Mouse (Mus musculus) cerebral cortex, adult 2 months (tissue): ENCODE data around the gene Bcas2.

ENCODE experiments used
- WGBS: fragments of 180-500 bp; shearing (Covaris S2); methylation state at CpG from one replicate; pipeline ENCODE4 v1.1.7; 2018; 5-methylcytosine and 5-hydroxymethylcytosine counted together

Bcas2 gene

DNA sequence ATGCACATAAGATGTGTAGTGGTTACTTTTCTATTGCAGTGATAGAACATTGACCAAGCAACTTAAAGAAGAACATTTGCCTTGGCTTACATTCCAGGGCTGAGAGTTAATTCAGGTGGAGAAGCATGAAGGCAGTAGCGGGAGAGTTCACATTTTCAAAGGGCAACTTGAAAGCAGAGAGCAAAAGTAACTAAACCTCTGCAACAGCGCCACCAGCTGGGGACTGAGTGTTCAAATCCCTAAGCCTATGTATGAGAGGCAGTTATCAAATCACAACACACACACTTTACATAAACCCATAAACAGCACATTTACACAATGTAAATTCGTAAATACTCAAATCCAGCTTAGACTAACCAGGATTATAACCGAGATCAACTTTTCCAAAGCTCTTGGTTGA lies 1.7 kb upstream of the Bcas2 start:
- WGBS: 12% methylated on average over 4 of the region's 4 CpGs

DNA sequence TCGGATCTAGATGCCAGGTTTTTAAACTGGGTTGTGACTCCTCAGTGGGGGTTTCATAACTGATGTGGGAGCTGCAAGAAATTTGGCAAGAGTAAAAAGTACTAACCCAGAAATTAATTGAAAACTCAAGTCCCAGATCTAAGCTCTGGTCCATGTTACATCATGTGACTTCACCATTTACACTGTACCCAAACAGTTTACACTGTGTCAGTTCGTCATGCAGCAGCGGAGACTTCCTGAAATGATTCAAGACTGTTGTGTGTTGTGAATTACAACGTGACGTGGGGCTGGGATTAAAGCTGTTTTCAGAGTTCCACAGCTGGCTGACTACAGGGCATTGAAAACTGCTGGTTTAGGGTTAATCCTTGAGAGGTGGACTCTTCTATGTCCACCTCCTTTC lies 1.2 kb downstream of the Bcas2 start:
- WGBS: 19% methylated on average over 5 of the region's 5 CpGs

DNA sequence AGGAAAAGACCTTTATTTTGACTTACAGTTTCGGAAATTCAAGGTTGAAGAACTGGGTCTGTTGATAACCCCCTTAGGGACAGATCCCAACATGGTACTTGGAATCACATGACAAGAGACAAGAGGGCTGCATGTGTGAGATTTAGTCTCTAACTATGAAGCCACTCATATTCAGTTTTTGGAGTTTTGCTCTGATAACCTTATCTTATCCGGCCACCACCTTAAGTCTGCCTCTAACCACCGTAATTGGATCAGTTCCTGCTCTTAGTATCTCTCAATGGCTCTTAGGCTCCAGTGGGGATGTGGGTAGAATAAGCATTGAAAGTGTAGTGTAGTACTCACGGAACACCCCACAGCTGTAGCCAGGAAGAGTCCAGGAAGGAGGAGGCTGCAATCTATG lies 5.3 kb downstream of the Bcas2 start:
- 95% methylated on average over 4 of the region's 4 CpGs for WGBS

DNA sequence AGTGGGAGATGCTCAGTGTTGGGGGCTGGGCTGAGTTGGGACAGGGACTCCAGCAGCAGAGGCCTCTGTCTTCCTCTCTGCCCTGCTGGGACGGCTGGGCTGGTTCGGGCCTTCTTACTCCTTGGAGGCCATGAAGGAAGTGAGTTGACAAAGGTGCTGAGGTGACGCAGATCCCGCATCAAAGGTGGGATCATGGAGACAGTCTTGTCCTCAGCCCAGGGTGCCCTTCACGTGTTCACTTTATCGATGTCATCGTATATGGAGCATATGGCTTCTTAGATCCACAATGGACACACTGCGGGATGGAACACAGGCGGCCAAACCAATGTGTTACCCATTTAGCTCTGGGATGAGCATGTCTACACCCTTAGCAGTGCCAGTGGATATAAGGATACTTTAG lies 8.1 kb downstream of the Bcas2 start:
- 91% methylated on average over 9 of the region's 9 CpGs for whole genome bisulfite sequencing

DNA sequence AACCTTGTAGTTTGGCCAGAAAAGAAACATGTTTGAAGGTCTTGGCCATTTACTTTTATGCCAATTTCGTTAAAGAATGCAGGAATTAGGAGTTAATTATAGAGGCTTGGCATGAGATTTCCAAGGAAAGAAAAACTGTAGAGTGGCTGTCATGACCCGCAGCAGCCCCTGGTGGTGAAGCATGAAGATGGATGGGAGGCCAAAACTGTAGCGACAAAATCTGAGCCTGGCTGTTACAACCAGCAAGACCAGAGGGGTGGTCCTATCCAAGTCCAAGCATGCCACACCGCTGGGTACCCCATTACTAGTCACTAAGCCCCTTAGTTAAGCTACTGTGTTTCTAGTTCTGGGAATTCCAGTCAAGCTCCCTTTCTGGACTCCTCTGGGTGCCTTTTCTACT lies 9.7 kb downstream of the Bcas2 start:
- WGBS: 62% methylated on average over 4 of the region's 4 CpGs

DNA sequence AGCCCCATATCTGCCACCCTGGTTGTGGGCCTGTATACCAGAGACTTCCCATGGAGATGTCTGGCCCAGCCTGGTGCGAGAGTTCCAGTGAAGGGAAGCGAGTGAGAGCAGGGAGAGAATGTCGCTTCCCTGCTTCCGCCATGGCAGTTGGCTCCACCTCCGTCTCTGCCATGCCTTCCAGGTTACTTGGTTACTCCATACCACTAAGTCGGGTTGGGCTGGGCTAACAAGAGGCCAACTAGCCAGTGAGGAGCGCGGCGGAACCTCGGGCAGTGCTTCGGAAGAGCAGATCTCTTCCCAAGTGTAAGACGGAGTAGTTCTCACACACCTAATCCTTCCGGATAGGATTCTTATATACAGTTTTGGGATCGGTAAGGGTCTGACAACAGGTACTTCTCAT lies 11.4 kb downstream of the Bcas2 start:
- 84% methylated on average over 14 of the region's 14 CpGs for WGBS

DNA sequence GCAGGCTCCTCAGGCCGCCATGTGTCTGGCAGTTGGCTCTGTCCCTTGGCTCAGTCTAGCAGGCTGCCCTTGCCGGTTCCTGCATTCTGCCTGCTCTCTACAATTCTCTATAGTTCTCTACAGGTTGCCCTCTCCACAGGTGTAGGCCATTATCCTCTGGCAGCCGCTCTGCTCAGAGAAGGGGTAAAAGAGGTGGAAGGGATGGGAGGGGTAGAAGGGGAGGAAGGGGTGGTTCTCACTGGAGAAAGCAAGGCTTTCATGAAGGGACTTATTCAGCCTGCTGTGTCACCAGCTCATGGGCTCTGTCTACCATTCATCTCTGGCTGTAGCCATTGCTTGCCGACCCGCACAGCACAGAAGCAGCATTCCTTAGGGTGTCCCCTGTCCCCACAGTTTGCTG lies 17.0 kb downstream of the Bcas2 start:
- 59% methylated on average over 5 of the region's 5 CpGs for WGBS

DNA sequence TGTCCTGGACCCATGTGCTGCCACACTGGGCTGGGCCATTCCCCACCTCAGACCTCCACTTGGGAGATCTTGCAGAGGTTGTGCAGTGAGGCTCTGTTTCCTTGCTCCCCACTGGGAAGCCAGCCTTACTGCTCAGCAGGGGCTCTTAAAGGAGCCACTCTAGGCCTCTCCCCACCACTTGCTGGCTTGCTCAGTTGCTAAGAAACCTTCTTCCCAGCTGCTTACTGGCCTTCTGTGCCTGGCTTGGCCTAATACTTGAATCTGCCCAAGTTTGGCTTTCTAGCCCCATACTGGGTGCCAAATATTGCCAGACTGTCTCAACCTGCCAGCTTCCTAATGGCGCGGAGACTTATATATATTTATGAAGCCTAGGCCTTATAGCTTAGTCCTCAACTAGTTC lies 17.4 kb downstream of the Bcas2 start:
- 92% methylated on average over 2 of the region's 2 CpGs for WGBS

DNA sequence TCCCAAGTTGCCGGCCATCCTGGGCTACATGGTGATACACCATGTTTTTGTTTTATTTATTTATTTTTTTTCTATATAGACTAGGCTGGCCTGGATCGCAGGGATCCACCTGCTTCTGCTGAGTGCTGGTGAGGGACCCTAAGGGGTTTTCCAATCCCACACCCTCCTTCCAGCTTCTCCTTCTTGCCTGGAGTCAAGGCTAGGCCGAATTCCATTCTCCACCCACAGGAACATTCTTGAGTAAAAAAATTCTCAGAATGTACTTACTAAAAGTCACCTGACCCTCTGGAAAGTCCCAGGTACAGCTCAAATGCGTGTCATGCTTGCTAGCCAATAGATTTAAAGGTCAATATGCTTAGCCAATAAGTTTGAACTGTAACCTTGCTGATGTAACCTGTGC lies 20.7 kb downstream of the Bcas2 start:
- 90% methylated on average over 4 of the region's 4 CpGs for WGBS

DNA sequence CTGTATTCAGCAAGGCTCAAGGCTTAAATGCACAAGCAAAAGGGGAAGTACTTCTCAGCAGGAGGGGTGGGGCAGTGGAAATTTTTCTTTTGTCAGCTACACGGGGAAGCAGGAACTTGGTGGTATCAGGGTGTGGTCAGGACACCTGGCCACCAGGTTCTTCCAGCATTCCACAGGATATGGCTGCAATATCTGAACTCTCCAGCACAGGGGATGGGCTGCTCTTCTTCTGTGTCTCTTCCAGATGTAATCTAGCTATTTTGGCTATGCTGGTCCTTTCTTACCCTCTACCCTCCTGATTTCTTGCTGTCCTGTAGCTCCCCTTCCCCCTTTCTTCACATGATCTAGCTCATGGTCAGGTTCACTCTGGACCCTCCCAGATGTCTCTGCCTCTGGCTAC lies 21.7 kb downstream of the Bcas2 start:
- WGBS: 70% methylated on average over 1 of the region's 1 CpGs

DNA sequence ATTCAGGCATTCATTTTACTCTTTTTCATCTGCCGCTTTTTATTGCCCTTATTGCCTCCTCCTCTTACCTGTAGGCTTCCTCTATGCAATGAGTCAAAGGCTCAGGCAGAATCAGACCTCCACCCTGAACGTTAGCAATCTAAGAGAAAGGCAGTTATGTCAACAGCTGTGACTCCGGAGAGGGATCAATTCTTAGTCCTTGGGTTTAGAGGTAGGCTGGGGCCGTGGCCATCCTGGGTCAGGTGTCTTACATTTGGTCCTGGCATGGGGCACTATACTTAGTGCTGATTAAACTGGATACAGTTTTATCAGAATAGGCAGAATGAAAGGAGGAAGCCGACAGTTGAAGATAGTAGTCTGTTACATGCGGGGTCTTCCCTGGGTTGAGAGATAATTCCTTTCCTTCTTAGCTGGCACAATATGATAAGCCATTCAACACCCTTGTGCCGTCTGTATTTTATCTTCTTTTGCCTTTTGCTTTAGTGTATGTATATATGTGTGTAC lies 24.9 kb downstream of the Bcas2 start:
- WGBS: 89% methylated on average over 7 of the region's 7 CpGs

DNA sequence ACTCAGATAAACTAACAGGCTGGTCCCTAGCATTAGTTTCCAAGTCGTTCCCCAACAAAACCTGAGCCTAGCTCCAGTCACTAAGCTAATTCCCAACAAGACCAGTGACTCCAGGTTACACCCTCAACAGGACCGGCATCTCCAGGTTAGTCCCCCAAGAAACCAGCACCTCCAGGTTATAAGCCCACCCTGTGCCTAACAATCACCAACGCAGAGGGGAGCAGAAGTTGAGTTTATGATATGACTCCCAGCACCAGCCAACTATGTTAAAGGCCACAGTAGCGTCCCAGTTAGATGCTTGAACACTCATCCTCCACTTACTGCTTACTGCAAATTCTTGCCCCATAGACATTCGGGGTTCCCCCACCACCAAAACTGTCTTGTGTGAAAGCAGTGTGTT lies 27.9 kb downstream of the Bcas2 start:
- 95% methylated on average over 5 of the region's 5 CpGs for WGBS

DNA sequence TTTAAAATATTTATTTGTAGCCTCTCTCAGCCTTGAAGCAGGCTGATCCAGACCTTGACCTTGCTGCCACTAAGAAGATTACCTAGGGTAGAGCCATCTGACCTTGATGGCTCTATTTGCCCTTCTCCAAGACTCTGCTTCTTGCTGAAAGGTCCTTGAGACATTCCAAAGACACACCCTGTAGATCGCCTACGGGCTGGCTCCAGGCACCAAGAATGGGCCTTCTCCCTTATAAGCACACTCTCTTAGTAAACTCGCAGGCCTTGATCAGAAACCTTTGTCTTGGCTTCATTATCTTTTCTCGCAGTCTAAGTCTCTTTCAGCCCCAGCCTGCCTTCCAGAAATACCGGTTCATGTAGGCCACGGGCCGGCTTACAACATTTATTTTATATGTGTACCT lies 29.6 kb downstream of the Bcas2 start:
- WGBS: 96% methylated on average over 7 of the region's 7 CpGs

DNA sequence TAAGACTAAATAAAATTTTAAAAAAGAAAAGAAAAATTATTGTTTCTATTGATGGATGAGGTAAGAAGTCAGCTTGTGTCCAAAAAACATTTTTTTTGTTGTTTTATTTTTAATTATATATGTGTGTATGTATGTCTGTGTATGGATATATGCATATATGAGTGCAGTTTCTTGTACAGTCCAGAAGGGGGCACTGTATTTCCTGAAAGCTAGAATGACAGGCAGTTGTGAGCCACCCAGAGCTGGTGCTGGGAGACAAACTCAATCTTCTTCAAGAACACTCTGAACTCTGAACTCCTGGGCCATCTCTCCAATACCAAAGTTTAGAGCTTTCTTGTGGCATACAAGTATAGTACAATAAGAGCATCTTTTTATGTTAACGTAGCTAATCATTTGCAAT lies 32.1 kb downstream of the Bcas2 start:
- 97% methylated on average over 1 of the region's 1 CpGs for WGBS

DNA sequence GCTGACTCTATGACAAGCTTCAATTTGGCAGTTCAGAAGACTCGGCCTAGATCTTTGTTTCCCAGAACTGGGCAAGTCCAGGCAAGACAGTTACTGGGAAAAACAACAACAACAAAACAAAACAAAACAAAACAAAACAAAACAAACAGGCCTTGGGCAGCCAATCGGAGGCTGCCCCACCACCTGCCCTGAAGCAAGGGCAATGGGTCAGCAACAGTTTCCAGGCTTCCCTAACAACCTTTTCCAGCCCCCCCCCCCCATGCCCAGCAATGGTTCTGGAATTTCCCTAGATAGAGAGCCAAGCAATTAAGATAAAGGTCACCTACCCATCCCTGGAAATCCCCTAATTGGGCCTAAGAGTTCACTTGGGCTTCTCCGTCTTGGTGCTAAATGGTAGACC lies 33.0 kb downstream of the Bcas2 start:
- 94% methylated on average over 3 of the region's 3 CpGs for WGBS

DNA sequence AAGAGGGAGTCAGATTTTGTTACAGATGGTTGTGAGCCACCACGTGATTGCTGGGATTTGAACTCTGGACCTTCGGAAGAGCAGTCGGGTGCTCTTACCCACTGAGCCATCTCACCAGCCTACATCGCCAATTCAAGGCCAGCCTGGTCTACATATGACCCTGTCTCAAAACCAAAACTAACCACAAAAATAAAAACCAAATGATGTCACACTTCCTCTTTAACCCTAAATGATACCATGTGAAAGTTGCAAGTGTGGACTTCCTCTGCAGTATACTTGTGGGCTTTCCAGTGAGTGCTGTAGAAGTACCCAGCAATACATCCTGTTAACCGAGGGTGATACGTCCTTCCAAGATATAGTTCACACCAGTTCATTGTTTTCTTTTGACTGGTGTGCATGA lies 34.9 kb downstream of the Bcas2 start:
- WGBS: 86% methylated on average over 6 of the region's 6 CpGs

DNA sequence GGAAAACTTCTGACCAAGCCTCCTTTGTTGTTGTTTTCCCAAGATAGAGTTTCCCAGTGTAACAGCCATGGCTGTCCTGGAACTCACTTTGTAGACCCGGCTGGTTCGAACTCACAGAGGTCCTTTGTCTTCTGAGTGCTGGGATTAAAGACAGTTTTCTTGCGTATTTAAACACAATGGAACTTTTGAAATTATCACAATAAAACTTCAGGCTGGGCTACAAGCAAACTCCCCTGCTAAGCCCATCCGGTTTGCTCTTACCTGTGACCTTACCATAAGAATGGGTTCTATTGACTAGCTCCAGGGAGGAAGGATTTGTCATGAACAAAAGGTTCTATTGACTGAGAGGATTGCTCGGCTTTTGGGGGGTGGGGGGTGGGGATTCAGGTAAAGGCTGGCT lies 36.3 kb downstream of the Bcas2 start:
- 51% methylated on average over 5 of the region's 5 CpGs for WGBS

DNA sequence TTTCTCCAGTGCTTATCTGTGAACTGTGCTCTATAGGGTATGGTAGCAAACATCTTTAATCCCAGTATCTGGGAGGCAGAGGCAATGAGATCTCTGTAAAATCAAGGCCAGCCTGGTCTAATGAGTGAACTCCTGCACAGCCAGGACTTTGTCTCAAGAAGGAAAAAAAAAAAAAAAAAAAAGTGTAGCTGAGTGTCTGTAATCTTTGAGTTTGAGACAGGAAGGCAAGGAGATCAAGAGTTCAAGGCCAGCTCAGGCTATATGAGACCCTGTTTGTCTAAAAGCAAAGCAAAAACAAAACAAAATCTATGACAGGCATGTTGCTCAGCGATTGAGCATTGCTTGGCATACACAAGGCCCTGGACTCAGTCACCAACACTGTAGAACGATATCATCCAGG lies 36.8 kb downstream of the Bcas2 start:
- 91% methylated on average over 2 of the region's 2 CpGs for WGBS

DNA sequence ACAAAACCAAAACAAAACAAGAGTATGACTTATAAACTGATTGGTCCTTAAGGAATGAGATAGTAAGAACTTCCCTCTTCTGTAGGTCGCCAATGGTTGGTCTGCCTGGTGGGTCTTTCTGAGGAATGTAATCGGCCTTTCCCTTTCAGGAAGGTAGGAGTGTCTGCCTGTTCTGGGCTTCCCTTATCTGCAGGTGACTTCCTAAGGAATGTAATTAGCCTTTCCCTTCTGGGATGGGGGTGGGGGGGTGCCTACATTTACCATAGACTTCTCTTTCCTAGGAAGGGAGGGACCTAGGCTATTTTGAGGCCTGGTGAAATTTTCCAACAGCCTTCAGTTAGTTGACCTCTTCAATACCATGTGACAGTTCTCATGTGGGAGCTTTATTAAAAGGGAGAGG lies 39.6 kb downstream of the Bcas2 start:
- 83% methylated on average over 2 of the region's 2 CpGs for WGBS

DNA sequence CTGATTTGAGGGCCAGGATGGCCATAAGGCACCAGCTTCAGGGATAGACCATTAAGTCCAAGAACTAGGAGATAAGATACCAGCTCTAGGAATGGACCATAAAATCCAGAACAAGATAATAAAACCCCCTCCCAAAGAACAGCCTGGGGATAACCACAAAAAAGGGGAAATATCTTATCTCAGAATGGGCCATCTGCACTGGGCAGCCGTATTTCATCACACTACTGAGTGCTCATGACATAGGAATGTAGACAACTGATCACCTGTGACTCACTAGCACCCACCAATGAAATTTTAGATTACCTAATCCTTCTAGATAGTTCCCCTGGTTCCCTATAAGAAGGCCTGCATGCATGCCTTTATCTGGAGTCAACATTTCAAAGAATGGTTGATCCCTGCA lies 40.7 kb downstream of the Bcas2 start:
- 91% methylated on average over 1 of the region's 1 CpGs for WGBS

DNA sequence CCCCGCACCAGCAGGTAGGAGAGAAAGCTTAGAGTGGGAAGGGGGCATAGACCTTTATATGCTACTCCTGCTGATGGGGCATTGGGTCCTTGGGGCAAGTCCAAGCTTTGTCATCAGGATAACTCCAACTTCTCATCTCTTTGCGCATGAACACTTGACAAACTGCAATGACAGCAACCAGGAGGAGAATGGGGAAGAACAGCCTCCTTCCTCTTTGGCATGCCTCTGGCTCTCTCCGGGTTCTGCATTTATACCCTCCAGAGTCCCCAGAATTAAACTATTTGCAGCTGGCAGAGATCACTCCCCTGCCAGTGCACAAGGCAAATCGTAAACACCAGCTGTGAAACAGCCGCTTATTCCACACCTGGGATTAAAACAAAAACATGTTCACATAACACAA lies 42.1 kb downstream of the Bcas2 start:
- 76% methylated on average over 5 of the region's 5 CpGs for WGBS

DNA sequence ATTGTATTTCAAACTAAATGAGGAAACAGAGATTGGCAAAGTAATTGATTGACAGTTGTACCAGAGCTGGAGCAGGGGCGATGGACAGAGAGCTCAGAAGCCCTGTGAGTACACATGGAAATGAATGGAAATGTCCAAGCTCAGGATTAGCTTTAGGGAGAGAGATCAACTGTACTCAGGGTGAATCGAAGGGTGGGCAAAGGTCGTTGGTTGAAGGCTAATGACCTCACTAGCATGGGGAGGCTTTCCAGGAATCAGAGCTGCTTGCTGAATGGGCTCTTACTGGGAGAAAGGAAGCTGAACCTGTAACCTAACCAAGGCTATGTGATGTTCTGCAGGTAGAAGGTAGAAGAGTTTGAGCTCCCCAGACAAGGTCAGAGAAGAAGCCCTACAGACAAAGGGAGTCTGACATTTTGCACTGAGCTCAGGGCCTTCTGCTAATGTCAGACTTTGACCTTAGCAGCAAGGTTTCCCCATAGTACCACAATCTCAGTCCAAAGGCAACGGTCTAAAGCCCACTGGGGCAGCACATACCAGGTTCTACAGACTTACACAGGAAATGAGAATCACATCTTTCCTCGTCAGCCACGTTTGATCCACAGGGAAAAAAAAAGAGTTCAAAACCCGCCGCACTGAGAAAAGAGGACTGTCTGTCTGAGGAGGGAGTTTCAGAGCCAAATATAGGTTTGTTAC lies 43.3 kb downstream of the Bcas2 start:
- 86% methylated on average over 8 of the region's 8 CpGs for WGBS

DNA sequence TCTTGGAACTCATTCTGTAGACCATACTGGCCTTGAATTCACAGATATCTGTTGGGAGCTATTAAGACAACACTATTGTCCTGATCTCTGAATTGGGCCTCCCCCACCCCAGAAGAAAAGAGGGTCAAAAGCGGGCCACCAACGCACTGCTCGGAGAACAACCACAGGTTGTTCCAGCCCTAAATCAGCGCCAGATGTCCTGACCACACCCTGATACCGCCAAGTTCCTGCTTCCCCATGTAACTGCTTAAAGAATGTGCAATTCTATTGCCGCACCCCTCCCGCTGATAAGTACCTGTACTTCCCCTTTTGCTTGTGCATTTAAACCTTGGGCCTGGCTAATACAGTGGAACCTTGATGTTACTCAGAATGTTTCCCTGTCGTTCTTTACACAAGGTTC lies 43.9 kb downstream of the Bcas2 start:
- WGBS: 94% methylated on average over 8 of the region's 8 CpGs

DNA sequence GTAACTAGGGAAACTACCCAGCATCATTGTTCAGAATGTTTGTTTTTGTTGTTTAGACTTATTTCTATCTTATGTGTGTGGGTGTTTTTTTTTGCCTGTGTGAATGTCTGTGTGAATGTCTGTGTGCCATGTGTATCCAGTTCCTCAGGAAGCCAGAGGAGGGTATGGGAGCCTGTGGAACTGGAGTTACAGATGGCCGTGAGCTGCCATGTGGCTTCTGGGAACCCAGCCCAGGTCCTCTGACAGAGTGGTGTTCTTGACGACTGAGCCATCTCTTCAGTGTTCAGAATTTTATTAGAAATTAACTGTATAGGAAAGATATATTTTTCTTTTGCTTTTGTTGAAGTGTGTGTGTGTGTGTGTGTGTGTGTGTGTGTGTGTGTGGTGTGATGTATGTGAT lies 50.0 kb downstream of the Bcas2 start:
- WGBS: 46% methylated on average over 2 of the region's 2 CpGs
